Mouse (Mus musculus): Measurements from ENCODE around the gene Obp1b. TPM values are rescaled to one million over a fixed set of nuclear protein-coding genes. Genes with fewer than 3 reads are reported as not detected.
"Not testable (repeated sequence)": the region's sequence is repeated elsewhere in the genome, so short reads cannot be mapped to it uniquely, and the experiment has no call there.

Gene Obp1b
- not detected for total RNA-seq (2021)
- long read RNA-seq, experiment 1 = 0 reads
- long read RNA-seq, experiment 2 = 0 reads

GRCm38 (mm10) chrX:78186477-78186876 lies at the start of gene Obp1b:
Gene Obp1b (plus strand): TSS chrX:78186777.
- DNase-seq; intact Hi-C loops (cut with DNase I): not testable (repeated sequence)

DNA sequence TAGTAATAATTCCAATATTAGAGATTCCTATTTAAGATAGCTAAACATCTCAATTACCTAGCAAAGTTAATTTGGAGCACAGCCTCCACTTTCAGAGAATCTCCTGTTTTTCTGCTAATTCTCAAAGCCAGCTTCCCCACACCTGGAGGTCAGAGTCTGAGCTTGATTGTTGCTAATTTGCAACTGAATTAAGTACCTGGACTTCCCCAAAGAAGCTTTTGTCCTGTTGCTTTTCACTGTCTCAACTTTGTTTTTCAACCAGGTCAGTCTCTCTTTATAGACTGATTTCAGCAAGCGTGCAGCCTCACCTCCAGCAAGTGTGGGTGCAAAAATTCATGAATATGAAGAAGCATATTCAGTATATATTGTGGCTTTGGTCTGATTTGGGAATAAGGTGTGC lies 15.6 kb downstream of the Obp1b start:
- DNase-seq; intact Hi-C loops (cut with DNase I): not testable (repeated sequence)

- intact Hi-C loops (cut with DNase I) = no loop called here
- no peak for DNase-seq
Observed at GRCm38 (mm10) chrX:78202829-78203228, 16.3 kb downstream of the Obp1b start.

Other genes with a start within 250 kb of the Obp1b start
- not detected for gene Obp1a, start 95.4 kb upstream of the Obp1b start, total RNA-seq (2021)
- gene Gm5938, start 61.3 kb upstream of the Obp1b start, total RNA-seq (2021) = not detected
- gene Gm14743, start 59.1 kb downstream of the Obp1b start, total RNA-seq (2021) = not detected
- gene 4930480E11Rik, start 182.9 kb downstream of the Obp1b start, total RNA-seq (2021) = not detected

All from heart, postnatal 14 days (tissue).